Mouse (Mus musculus): ENCODE results near the gene Zhx3.

Gene Zhx3

DNA sequence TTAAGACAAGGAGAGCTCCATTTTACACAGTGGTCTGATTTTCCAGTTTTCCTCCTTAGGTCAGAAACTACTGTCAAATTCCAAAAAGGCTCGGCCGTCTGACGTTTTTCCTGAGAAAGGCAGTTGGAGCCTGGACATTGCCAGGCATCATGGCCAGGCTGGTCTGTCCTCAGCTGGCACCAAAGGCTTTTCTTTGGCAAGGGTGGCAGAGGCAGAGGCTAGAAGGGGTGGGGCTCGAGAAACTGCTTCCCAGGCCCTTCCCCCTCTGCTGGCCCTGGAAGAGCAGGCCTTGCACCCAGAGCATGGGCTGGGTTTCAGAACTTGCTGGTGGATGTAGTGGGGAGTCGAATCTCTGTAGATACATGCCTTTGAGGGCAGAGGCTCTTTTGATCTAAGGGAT is 9.6 kb upstream of the Zhx3 start:
- CTCF ChIA-PET = no interaction called here

DNA sequence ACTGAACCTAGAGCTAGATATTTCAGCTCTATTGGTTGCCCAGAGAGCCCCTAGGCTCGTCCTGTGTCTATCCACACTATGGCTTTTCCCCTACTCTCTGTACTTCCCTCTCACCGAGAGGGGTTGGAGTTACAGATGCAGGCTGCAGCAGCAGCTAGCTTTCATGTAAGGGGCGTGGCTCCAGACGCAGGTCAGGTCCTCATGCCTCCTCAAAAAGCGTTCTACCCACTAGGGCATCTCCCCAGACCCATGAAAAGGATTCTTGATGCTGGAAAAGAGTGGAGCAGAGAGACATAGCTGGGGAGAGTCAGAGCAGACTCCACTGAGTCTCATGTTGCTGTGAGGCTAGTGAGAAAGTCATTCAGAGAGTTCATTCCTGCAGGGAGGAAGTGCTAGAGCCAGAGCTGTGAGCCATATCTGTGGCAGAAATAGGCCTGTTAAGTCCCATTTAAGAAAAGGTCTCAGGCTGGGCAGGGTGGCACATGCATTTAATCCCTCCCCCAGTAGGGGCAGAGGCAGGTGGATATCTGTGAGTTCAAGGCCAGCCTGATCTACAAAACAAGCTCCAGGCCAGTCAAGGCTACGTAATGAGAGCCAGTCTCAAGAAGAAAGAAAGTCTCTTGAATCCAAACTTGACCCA is 8.8 kb upstream of the Zhx3 start:
- CTCF ChIA-PET = interaction anchor here (0.7 kb wide), 1 partner anchor 9 kb away, joined by 6 read pairs; no protein-coding TSS in a partner anchor

DNA sequence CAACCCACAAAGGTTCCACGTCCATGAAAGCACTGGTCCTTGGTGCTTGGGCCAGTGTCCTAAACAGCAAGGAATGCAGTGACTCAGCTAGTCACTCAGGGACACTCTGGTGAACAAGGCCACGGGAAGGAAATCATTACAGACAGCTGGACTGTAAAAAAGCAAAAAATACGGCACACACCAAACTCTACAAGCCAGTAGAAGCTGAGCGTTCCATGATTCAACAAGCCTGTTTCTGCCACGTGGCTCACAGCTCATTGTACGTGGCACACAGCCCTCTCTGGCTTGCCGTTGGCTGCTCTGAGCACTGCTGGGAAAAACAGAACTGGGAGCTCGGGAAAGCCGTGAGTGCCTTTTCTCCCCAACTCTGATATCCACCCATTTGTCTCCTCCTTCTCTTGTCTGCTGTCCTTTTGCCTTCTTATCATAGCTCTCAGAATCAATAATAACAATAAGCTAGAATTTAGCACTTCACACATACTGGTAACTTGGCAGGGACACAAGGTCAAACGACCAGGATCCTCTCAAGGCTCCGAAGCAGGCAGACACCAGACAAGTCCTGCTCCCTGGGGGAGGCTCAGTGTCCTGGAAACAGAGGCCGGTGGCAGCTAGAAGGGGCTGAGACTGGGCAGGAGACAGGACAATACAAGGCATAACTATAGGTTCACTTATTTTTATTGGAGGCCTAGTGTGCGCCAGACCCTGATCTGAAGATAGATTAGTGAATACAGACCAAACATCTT is 7.8 kb upstream of the Zhx3 start, which contains the start of gene Lpin3:
Lpin3 (plus strand) TSS at position 218 of the 743 bp plus-strand sequence.
- CTCF ChIA-PET = no interaction called here

DNA sequence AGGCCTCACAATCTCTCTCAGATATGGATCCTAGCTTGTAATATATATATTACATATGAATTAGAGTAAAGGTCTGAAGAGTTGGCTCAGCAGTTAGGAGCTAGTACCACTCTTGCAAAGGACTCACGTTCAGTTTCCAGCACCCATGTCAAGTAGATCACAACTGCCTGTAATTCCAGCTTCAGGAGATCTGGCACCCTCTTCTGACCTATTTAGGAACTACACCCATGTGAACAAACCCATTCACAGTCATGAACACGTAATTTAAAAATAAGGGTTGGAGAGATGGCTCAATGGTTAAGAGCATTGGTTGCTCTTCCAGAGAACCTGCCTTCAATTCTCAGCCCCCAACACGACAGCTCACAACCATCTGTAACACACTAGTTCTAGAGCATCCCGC is 3.3 kb upstream of the Zhx3 start:
- CTCF ChIA-PET = interaction anchor here (0.9 to 1.7 kb wide), 2 partner anchors 9 to 146 kb away, joined by 3 to 5 read pairs; no protein-coding TSS in a partner anchor

DNA sequence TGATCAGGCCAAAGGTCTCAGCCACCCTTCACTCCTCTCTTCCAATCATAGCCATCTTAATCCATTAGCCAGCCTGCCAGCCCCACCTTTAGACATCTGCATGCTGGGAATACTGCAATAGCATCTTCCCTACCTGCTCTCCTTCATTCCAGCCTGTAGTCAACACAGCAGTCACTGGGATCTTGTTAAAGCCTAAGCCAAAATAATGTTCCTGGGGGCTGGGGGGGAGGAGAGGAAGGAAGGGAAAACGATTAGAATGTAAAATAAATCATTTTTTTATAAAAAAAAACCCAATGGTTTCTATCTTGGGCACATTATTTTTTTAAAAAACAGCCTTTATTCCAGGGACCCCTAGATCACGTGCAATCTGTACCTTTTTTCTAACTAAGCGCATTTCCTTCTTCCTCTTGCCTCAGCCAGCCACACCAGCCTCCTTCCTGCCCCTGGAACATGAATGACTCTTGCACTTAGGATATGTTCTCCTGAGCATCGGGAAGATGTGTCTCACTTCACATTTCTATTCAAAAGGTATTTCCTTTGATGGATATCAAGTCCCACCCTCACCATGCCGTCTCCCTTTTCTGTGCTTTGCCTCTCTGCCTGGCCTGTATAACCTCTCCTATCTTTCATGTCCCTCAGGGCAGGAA is 1.6 kb upstream of the Zhx3 start:
- CTCF ChIA-PET = interaction anchor here (1.0 kb wide), 1 partner anchor 11 kb away, joined by 4 read pairs; no protein-coding TSS in a partner anchor

DNA sequence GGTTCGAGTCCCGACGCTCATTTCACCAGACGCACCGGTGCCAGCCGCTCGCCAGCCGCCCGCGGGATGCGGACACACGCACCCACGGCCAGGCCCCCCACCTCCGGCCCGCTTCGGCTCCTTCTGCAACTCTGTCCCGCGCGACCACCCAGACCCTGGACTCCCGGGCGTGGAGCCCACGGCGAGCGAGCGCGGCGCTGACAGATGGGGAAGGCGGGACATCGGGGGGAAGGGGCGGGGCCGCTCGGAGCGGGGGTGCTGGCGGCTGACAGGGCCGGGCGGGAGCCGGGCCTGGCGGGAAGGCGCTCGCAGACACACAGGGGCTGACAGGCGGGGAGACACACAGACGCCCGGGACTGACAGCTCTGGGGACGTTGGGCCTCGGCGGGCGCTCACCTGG is 403 bp downstream of the Zhx3 start:
- CTCF ChIA-PET = no interaction called here

DNA sequence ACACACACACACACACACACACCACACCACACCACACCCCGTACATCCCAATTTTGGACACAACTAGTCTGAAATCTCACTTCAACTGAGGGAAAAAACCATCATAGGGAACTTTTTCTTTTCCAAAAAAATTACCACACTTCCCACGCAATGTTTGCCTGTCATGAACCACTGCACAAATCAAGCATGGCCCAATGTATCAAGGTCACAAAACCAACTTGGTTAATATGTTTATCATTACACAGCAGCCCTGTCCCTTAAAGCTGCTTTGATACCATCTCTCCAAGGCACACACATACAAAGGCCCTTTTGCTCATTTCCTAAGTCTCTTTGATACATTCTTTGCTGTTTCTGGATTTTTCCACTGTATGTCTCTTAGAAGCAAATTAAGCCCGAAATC is 1.5 kb downstream of the Zhx3 start:
- CTCF ChIA-PET = no interaction called here

DNA sequence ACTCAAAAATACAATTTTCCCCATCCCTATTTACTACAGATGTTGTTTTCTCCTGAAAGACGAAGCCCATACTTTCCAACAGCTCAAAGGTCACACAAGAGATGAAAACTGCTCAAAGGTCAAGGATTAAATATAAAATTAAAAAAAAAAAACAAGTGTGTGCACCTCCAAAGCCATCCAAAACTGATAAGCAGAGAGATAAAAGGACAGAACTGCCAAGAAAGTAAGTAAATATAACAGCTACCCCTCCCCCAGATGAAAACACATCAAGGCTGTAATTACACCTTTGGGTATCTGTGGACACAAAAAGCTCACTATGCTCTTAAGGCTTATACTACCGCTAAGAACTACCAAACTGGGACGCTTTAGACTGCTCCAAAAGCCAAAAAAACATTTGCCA is 3.4 kb downstream of the Zhx3 start:
- CTCF ChIA-PET = no interaction called here

DNA sequence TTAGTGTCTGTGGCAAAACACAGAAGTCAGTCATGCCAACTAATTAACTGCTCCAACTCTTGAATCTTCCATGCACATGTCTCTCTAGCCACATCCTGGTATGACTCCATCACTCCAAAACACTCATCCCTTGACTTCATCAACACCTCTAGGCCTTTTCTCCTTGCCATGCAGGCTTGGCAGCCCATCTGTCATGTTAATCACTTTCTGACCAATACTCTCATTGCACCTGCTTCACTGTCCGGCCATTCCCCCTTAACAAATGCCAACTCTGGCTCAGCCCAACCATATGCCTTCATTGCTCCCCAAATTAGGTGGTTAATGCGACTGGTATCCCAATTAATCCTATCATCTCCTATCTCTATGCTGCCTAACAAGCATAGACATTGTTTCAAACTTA is 7.5 kb downstream of the Zhx3 start:
- CTCF ChIA-PET = no interaction called here

DNA sequence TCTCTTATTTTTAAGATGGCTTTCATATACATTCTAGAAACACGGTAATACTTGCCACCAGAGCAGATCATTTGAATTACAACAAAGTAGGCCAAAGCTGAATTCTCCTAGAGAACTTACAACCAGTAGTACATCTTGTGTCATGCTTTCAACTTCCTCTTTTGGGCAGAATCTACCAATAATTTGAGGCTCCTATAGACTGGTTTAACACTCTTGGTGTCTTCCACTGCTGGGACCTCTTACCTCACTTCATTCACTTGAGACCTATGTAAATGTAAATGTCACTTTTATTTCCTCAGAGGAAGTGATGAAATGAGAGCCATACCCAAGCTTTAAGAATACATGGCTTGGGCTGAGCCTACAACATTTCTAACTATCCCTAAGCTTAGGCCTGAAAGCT is 8.7 kb downstream of the Zhx3 start:
- CTCF ChIA-PET = no interaction called here

DNA sequence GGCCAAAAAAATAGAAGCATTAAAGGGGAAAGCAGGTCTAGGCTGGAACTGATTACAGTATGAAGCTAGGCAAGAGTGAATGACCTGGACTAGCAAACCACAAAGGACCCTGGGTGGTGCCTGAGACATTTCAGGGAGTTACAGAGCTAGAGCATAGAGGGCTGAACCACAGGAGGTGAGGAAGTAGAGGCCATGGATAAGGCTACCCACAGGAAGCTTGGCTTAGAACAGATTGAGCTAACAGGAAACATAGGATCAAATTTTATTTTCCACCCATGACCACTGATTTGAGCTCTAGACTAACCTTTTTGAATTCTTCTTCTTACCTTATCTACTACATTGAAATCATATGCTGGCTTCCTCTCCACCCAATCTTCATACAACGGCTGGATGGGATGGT is 12.4 kb downstream of the Zhx3 start:
- CTCF ChIA-PET = no interaction called here

DNA sequence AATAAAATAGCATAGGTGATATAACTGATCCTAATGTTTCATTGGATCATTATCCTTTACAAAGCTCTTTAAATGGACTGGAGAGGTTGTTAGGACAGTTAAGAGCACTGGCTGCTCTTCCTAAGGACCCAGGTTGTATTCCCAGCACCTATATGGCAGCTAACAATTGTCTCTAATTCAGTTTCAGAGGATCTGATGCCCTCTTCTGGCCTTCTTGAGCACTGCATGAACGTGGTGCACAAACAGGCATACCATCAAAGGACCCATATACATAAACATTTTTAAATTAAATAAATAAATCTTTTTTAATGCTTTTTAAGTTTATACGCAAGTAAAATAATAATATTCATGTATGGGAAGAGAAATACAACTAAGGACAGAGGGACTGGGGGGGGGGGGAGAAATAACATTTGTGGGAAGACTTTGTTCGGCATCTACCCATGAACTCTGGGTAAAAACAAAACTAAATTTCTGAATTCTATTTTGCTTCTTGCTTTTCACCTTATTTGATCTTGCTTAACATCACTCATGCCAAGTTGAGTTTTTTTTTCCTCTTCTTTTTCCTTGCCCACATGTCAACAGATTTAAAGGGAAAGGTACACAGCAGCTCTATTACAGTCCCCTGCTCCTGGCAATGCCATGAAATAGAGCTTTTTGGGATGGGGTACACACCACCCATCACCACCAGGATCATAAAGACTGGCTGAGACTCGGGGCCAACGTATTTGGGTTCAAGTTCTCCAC is 16.3 kb downstream of the Zhx3 start:
- CTCF ChIA-PET = interaction anchor here (1.0 kb wide), 1 partner anchor 22 kb away, joined by 3 read pairs; no protein-coding TSS in a partner anchor

DNA sequence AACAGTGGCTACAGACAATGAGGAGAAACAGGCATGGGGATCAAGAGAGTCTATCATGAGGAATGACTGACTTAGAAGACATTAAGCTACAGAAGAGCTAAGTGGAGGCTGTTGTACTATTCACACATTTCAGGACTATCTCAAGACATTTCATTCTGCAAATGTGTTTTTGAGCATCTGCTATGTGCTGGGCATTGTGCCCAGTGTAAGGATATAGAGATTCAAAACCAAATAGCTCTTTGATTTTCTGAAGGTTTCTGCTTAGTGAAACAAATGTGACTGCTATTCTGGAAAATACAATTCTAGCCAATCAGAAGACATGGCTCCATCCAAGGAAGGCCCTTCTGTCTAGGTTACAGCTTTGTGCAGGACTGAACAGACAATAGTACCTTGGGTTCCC is 18.1 kb downstream of the Zhx3 start:
- CTCF ChIA-PET = no interaction called here

DNA sequence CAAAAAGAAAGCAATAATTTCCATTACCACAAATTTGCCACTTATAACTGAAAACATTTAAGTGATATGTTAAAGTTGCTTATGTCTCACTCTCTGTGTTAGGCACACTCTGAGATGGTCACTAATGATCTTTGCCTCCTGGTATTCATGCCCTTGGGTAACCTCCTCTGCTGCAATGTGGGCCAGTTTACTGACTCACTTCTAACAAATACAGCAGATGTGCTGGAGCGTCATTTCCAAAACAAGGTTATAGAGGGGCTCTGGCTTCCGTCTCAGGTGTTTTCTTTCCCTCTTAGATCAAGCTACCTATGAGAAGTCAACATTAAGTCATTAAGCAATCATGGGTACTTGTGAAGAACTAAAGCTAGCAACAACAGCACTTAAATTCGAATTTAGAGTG is 22.4 kb downstream of the Zhx3 start:
- CTCF ChIA-PET = no interaction called here

DNA sequence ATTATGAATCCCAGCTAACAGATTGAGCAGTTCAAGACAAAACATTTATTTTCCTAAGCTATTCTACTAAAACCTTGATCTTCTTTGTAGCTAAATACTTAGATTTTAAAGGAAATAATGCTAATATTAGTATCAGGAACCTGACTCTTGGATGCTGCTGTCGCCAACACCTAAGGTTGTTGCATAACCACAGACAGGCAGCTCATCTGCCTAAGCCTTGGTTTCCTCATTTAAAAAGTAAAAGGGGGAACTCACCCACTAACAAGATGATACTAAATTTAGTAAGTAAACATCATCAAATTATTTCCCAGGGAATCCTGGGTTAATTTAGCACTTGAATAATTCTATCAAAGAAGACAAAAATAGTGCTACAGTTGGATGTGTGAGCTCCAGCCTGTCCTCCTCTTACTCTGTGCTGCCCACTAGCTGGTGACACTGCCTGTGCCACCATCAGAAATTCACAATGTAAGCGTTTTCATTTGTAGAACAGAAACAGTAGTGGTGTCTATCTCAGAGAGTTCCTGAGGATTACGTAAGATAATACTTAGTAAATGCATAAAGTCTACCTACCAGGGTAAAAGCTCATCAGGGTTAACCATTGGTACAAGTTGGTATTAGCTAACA is 23.1 kb downstream of the Zhx3 start:
- CTCF ChIA-PET = interaction anchor here (0.6 kb wide), 1 partner anchor 13 kb away, joined by 6 read pairs; no protein-coding TSS in a partner anchor

DNA sequence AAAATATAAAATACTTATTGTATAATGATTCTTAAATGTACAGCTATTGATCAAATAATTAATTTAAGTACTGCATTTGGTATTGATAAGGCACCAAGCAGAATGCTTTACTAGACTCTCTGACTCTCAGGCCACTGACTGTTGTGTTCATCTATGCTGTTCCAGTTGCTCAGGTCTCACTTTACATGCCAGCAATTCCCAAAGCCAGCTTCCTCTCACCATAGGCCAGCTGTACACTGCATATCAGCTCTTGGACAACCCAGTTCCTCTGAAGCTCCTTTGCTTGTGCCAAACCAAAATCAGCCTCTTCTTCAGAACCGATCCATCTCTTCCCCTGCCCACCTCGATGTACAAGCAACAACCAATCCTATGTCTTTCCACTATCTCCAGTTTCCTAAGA is 24.6 kb downstream of the Zhx3 start:
- CTCF ChIA-PET = interaction anchor here (0.6 kb wide), 1 partner anchor 260 kb away, joined by 3 read pairs; no protein-coding TSS in a partner anchor

DNA sequence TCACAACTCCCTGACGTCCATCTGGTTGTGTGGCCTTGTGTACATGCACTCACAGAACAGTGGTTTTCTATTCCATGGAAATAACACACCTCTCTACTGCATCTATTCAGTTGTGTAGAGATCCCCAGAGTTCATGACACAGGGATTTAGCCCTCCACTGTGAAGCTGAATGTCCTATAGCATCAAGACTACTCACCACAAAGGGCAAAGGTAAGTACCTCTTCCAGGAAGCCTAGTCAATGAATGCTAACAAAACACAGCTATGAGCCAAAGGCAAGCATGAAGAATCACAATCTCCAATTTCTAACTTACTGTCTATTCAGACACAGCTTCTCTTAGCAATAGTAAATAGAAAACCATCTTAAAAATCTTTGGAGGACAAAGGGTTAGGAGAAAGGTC is 25.1 kb downstream of the Zhx3 start:
- CTCF ChIA-PET = interaction anchor here (0.6 kb wide), 1 partner anchor 260 kb away, joined by 3 read pairs; no protein-coding TSS in a partner anchor

DNA sequence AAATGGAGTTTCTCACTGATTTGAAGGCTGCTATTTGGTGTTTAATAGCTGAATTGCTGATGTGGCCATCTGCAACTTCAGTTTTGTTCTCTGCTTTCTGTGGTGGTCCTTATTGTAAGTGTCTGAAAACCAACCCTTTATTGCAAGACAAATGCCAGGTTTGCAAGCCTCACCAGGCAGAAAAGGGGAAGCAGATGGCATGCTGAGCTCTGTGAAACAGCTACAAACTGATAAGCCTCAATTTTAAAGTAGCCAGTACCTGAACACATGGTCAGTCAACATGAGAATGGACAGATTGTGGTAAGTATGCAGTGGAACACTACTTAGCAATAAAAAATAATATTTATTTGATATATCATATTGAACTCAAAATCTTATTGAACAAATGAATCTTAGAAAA is 32.0 kb downstream of the Zhx3 start:
- CTCF ChIA-PET = no interaction called here

DNA sequence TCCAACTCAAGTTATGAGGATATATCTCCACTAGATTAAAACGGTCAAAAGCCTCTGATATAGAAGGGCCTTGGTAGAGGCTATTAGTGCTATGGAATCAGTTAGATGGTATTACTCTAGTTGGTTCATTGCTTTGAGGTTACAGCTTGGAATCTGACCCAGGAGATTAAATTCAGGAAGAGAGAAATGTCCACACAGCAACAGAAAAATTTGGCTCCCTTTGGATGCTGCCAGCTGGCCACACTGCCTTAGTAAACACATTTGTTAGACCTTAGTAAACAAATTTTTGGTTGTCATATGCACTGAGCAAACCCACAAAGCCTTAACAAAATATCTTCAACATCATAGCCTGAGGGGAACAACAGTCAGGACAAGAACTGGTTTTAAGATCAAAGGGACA is 62.0 kb downstream of the Zhx3 start:
- CTCF ChIA-PET = interaction anchor here (0.6 kb wide), 1 partner anchor 190 kb away, joined by 6 read pairs; no protein-coding TSS in a partner anchor

DNA sequence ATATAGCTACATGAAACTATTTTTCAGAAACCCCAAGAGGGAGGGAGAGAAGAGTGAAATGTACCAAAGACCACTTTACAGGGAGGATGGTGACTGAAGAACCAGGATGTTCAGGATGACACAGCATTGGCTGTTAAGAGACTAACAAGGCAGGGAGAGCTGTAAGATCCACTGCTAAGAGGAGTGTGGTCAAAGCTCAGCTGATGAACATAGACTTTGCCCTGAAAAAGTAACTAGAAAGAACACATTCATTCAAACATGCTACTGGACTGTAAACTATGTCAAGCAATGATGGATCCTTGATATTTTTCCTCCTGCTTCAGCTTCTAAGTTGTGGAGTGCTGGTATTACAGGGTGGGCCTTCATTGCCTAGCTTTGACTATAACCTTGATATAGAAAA is 62.4 kb downstream of the Zhx3 start:
- CTCF ChIA-PET = interaction anchor here (0.6 kb wide), 1 partner anchor 191 kb away, joined by 6 read pairs; no protein-coding TSS in a partner anchor

DNA sequence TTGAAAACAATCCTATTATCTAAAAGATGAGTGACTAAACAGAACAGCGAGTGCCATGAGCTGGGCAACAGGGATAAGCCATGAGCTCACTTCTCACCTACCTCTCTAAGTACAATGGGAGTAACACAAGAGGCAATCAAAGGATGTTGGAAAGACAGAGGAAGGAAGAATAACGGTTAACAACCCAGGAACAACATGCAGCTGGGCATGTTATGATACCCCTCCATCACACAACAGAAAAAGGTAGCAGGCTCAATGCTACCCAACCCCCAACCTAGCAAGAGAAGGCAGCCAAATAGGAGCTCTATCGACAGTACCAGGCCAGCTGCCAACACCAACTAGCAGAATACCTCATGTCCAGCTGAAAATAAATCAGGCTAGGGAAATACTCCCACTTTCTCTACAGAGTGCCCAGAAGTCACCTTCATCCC is 66.7 kb downstream of the Zhx3 start:
- CTCF ChIA-PET = interaction anchor here (0.7 to 0.9 kb wide), 2 partner anchors 36 to 91 kb away, joined by 3 read pairs; no protein-coding TSS in a partner anchor

Data from spleen, embryonic (tissue).